Mouse (Mus musculus) midbrain, embryonic 13.5 days (tissue): Measurements from ENCODE around the gene Senp3. TPM values are rescaled to one million over a fixed set of nuclear protein-coding genes. Genes with fewer than 3 reads are reported as not detected.
A peak's percentile ranks its signal among the peaks of the same experiment; 100 is the strongest.

ENCODE experiments used
- ATAC-seq: fragments of 200-750 bp; cut with Nextera tagmentation; 2 replicates; pipeline ENCODE4 v1.8.0; 2017; ENCODE audit warnings: mild to moderate bottlenecking, moderate TSS enrichment, moderate library complexity
- H3K27ac ChIP-seq: fragments of 300-500 bp; sonication (generic); 2 replicates; pipeline ENCODE4 v1.5.1; 2015; ENCODE audit warnings: inconsistent platforms, mild to moderate bottlenecking, moderate library complexity
- H3K27me3 ChIP-seq: fragments of 300-500 bp; sonication (generic); 2 replicates; pipeline ENCODE4 v1.6.1; 2015; ENCODE audit warnings: mild to moderate bottlenecking, inconsistent platforms
- H3K36me3 ChIP-seq: fragments of 300-500 bp; sonication (generic); 2 replicates; pipeline ENCODE4 v1.6.1; 2015; ENCODE audit warnings: mild to moderate bottlenecking, inconsistent platforms
- H3K4me1 ChIP-seq: fragments of 300-500 bp; sonication (generic); replicated peaks from 2 replicates; pipeline ENCODE4 v1.6.1; 2015; ENCODE audit warnings: inconsistent platforms
- H3K4me2 ChIP-seq: fragments of 300-500 bp; sonication (generic); replicated peaks from 2 replicates; pipeline ENCODE4 v1.6.1; 2015; ENCODE audit warnings: moderate library complexity, mild to moderate bottlenecking, inconsistent platforms
- H3K4me3 ChIP-seq: fragments of 300-500 bp; sonication (generic); replicated peaks from 2 replicates; pipeline ENCODE4 v1.5.1; 2015; ENCODE audit warnings: mild to moderate bottlenecking, inconsistent platforms
- H3K9ac ChIP-seq: fragments of 300-500 bp; sonication (generic); replicated peaks from 2 replicates; pipeline ENCODE4 v1.6.1; 2015; ENCODE audit warnings: mild to moderate bottlenecking, inconsistent platforms
- H3K9me3 ChIP-seq: fragments of 300-500 bp; sonication (generic); 2 replicates; pipeline ENCODE4 v1.6.1; 2016; ENCODE audit warnings: mild to moderate bottlenecking, inconsistent platforms
- WGBS: fragments of 180-500 bp; shearing (Covaris S2); methylation state at CpG from one replicate; pipeline ENCODE4 v1.1.7; 2015; 5-methylcytosine and 5-hydroxymethylcytosine counted together
- polyA plus RNA-seq: library from polyadenylated mRNA; unstranded; fragments of >200 nt; fragmentation: Nextera tagmentation; extraction: Ambion mirVana; gene quantifications from 2 replicates; pipeline ENCODE4 v1.2.1, GENCODE M21; 2015

Senp3 gene
- polyA plus RNA-seq, 1 experiment from 2014 or later: 101 TPM

- 14% methylated on average over 4 of the region's 4 CpGs for WGBS
- no peaks in the 10 kb centered on the region for H3K9me3 ChIP-seq
- H3K36me3 ChIP-seq: no peaks in the 10 kb centered on the region
- peaks cover 18% of the 10 kb centered on the region for H3K4me1 ChIP-seq
- peak overlapping the region; percentile 28; the same call in 1 of the 2 replicates for H3K9ac ChIP-seq
- H3K4me2 ChIP-seq: no peak overlapping the region
- H3K27ac ChIP-seq: no peak overlapping the region
- no peak for ATAC-seq
- H3K27me3 ChIP-seq: peaks cover 13% of the 10 kb centered on the region; the same call in 1 of the 2 replicates
- H3K4me3 ChIP-seq: no peak overlapping the region
Observed at GRCm38 (mm10) chr11:69686377-69686776, 4.5 kb upstream of the Senp3 start.

GRCm38 (mm10) chr11:69685526-69686148, 3.8 kb upstream of the Senp3 start, which contains the start of gene Tnfsf13:
Gene Tnfsf13 (minus strand): TSS chr11:69685784.
- 55% methylated on average over 10 of the region's 10 CpGs for WGBS
- Histone ChIP-seq H3K27me3 (peaks cover 13% of the 10 kb centered on the region; the same call in 1 of the 2 replicates), H3K4me3 (no peak within 1 kb of the TSS), H3K9me3 (no peaks in the 10 kb centered on the region), H3K9ac (peak within 1 kb of the TSS; percentile 28; the same call in 1 of the 2 replicates), H3K4me1 (peaks cover 24% of the 10 kb centered on the region), H3K36me3 (no peaks in the 10 kb centered on the region), H3K4me2 (no peak within 1 kb of the TSS), H3K27ac (no peak within 1 kb of the TSS)
- ATAC-seq: no peak

GRCm38 (mm10) chr11:69684936-69685335, 3.1 kb upstream of the Senp3 start:
- no peaks in the 10 kb centered on the region for H3K9me3 ChIP-seq
- H3K36me3 ChIP-seq: peaks cover 5% of the 10 kb centered on the region
- ATAC-seq: no peak
- no peak overlapping the region; the same call in 1 of the 2 replicates for H3K9ac ChIP-seq
- H3K27me3 ChIP-seq: peaks cover 13% of the 10 kb centered on the region; the same call in 1 of the 2 replicates
- H3K27ac ChIP-seq: no peak overlapping the region
- no peak overlapping the region for H3K4me2 ChIP-seq
- H3K4me1 ChIP-seq: peaks cover 31% of the 10 kb centered on the region
- H3K4me3 ChIP-seq: no peak overlapping the region
- WGBS: 80% methylated on average over 6 of the region's 6 CpGs

GRCm38 (mm10) chr11:69684128-69684745, 2.4 kb upstream of the Senp3 start:
- no peaks in the 10 kb centered on the region for H3K9me3 ChIP-seq
- H3K4me3 ChIP-seq: no peak overlapping the region
- H3K4me2 ChIP-seq: no peak overlapping the region
- peaks cover 9% of the 10 kb centered on the region for H3K36me3 ChIP-seq
- no peak for ATAC-seq
- WGBS: 79% methylated on average over 12 of the region's 12 CpGs
- no peak overlapping the region for H3K9ac ChIP-seq
- peaks cover 13% of the 10 kb centered on the region; the same call in 1 of the 2 replicates for H3K27me3 ChIP-seq
- H3K27ac ChIP-seq: no peak overlapping the region
- H3K4me1 ChIP-seq: peaks cover 38% of the 10 kb centered on the region

- Histone ChIP-seq H3K4me3 (no peak overlapping the region), H3K4me1 (peaks cover 44% of the 10 kb centered on the region), H3K36me3 (peaks cover 11% of the 10 kb centered on the region), H3K9me3 (no peaks in the 10 kb centered on the region), H3K27ac (peak overlapping the region; percentile 92; the same call in 1 of the 2 replicates), H3K4me2 (no peak overlapping the region; the same call in 1 of the 2 replicates), H3K9ac (peak overlapping the region; percentile 64), H3K27me3 (peaks cover 13% of the 10 kb centered on the region; the same call in 1 of the 2 replicates)
- 85% methylated on average over 7 of the region's 7 CpGs for WGBS
- ATAC-seq: no peak
Observed at GRCm38 (mm10) chr11:69683576-69683975, 1.7 kb upstream of the Senp3 start.

- ATAC-seq: peak; percentile 46
- peaks cover 13% of the 10 kb centered on the region; the same call in 1 of the 2 replicates for H3K27me3 ChIP-seq
- H3K4me3 ChIP-seq: peak overlapping the region; percentile 15
- H3K27ac ChIP-seq: peak overlapping the region; percentile 92
- no peaks in the 10 kb centered on the region for H3K9me3 ChIP-seq
- H3K4me1 ChIP-seq: peaks cover 46% of the 10 kb centered on the region
- peak overlapping the region; percentile 98 for H3K4me2 ChIP-seq
- peaks cover 17% of the 10 kb centered on the region for H3K36me3 ChIP-seq
- H3K9ac ChIP-seq: peak overlapping the region; percentile 64
- WGBS: 23% methylated on average over 12 of the region's 12 CpGs
Observed at GRCm38 (mm10) chr11:69682840-69683533, 1.1 kb upstream of the Senp3 start.

GRCm38 (mm10) chr11:69682209-69682839, 440 bp upstream of the Senp3 start:
- Histone ChIP-seq H3K4me3 (peak overlapping the region; percentile 78), H3K9me3 (no peaks in the 10 kb centered on the region), H3K9ac (peak overlapping the region; percentile 86), H3K4me1 (peaks cover 46% of the 10 kb centered on the region), H3K4me2 (peak overlapping the region; percentile 98), H3K27me3 (peaks cover 13% of the 10 kb centered on the region; the same call in 1 of the 2 replicates), H3K27ac (peak overlapping the region; percentile 92), H3K36me3 (peaks cover 24% of the 10 kb centered on the region)
- WGBS: 26% methylated on average over 24 of the region's 24 CpGs
- peak; percentile 31 for ATAC-seq

GRCm38 (mm10) chr11:69680136-69680855, 1.6 kb downstream of the Senp3 start:
- Histone ChIP-seq H3K9me3 (no peaks in the 10 kb centered on the region), H3K4me1 (peaks cover 41% of the 10 kb centered on the region), H3K9ac (peak overlapping the region; percentile 86; the same call in 1 of the 2 replicates), H3K27me3 (peaks cover 5% of the 10 kb centered on the region; the same call in 1 of the 2 replicates), H3K36me3 (peaks cover 44% of the 10 kb centered on the region), H3K4me2 (peak overlapping the region; percentile 98), H3K4me3 (peak overlapping the region; percentile 78), H3K27ac (no peak overlapping the region)
- 94% methylated on average over 30 of the region's 30 CpGs for whole genome bisulfite sequencing
- ATAC-seq: no peak

- Histone ChIP-seq H3K36me3 (peaks cover 56% of the 10 kb centered on the region), H3K4me1 (peaks cover 41% of the 10 kb centered on the region), H3K4me3 (no peak overlapping the region), H3K27me3 (no peaks in the 10 kb centered on the region), H3K9me3 (no peaks in the 10 kb centered on the region), H3K4me2 (no peak overlapping the region), H3K9ac (no peak overlapping the region), H3K27ac (no peak overlapping the region)
- 100% methylated on average over 2 of the region's 2 CpGs for WGBS
- ATAC-seq: no peak
Observed at GRCm38 (mm10) chr11:69679144-69679543, 2.7 kb downstream of the Senp3 start.

- under 1% methylated on average over 36 of the region's 36 CpGs for WGBS
- peak within 1 kb of the TSS; percentile 84 for H3K4me2 ChIP-seq
- peaks cover 76% of the 10 kb centered on the region for H3K36me3 ChIP-seq
Observed at GRCm38 (mm10) chr11:69672211-69672706, 9.6 kb downstream of the Senp3 start, which contains the start of gene Eif4a1. Gene Eif4a1 (minus strand): TSS chr11:69672423.

GRCm38 (mm10) chr11:69671726-69672124, 10.2 kb downstream of the Senp3 start:
- ATAC-seq: peak; percentile 14
- Histone ChIP-seq H3K36me3 (peaks cover 74% of the 10 kb centered on the region), H3K27me3 (no peaks in the 10 kb centered on the region), H3K9me3 (no peaks in the 10 kb centered on the region), H3K4me3 (peak overlapping the region; percentile 76), H3K9ac (peak overlapping the region; percentile 99), H3K4me1 (peaks cover 33% of the 10 kb centered on the region), H3K27ac (peak overlapping the region; percentile 98), H3K4me2 (peak overlapping the region; percentile 84)
- under 1% methylated on average over 43 of the region's 43 CpGs for WGBS

More at GRCm38 (mm10) chr11:69672211-69672706, 9.6 kb downstream of the Senp3 start, which contains the start of gene Eif4a1:
- H3K9ac ChIP-seq: peak within 1 kb of the TSS; percentile 99
- H3K27ac ChIP-seq: peak within 1 kb of the TSS; percentile 98
- H3K4me3 ChIP-seq: peak within 1 kb of the TSS; percentile 76
- peak; percentile 98 for ATAC-seq
- no peaks in the 10 kb centered on the region for H3K9me3 ChIP-seq
- H3K27me3 ChIP-seq: no peaks in the 10 kb centered on the region
- peaks cover 33% of the 10 kb centered on the region for H3K4me1 ChIP-seq
